Mouse (Mus musculus) fat pad, adult 2 months (tissue): ENCODE data around the gene Rai14.

Experiments
- DNase-seq: peaks from one replicate; pipeline ENCODE4 v3.0.0-alpha.2; 2011; ENCODE audit warnings: low read depth, low spot score; ENCODE audit errors: extremely low read depth

The Rai14 gene

GRCm38 (mm10) chr15:10690973-10691372 lies 23.5 kb downstream of the Rai14 start:
- DNase-seq = no peak

DNA sequence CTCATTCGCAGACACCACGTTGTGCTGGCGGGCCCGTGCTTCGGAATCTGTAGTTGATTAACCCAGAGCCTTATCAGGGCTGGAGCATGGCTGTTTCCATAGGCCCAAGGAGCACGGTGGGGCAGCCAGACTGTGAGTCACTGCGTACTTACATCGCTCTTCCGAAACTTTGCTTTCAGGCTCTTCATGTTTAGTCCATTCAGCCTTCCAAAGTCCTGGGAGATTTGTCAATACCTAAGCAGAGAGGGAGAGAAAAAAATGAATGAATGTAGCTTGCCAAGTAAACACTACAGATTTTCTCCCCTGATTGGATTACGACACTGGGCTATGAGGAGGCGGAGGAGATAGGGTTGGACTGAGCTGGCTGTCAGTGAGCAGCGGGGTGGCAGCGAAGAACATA lies 24.2 kb downstream of the Rai14 start:
- DNase-seq = peak; percentile 89

DNA sequence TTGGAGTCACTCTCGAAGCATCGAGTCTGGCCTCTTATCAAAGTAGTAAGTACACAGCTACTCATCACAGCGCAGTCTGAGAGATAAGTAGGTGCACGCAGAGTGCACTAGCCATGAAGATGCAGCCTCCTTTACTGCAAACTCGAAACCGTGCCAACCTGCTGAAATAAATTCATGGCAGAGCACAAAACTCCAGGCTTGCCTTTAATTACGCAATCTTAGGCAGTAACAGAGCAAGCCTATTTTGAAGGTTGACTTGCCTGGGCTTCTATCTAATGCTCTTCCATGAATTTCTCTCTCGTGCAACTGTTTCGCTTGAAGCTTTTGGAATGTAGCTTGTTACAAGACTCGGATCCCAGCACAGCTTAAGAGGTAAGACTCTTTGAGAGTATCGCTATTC lies 25.1 kb downstream of the Rai14 start:
- peak; percentile 47 for DNase-seq

GRCm38 (mm10) chr15:10688686-10689085 lies 25.7 kb downstream of the Rai14 start:
- DNase-seq = no peak

DNA sequence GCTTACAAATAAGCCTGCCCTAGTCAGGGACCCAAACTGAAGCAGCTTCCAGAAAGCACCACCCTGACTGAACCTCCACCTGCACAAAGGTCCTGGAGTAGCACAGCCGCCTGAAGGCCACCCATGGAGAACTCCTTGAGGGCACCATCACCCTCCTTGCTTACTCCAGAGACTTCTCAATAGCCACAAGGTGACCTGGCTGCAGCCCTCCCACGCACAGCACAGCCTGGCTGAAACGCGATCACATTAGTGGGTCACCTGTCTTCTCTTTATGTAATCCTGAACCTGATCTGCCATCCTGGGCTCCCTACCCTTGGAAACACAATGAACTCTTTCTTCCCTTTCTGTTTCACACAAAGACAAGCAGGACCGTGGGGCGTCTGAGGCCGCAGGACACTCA lies 27.1 kb downstream of the Rai14 start:
- no peak for DNase-seq

DNA sequence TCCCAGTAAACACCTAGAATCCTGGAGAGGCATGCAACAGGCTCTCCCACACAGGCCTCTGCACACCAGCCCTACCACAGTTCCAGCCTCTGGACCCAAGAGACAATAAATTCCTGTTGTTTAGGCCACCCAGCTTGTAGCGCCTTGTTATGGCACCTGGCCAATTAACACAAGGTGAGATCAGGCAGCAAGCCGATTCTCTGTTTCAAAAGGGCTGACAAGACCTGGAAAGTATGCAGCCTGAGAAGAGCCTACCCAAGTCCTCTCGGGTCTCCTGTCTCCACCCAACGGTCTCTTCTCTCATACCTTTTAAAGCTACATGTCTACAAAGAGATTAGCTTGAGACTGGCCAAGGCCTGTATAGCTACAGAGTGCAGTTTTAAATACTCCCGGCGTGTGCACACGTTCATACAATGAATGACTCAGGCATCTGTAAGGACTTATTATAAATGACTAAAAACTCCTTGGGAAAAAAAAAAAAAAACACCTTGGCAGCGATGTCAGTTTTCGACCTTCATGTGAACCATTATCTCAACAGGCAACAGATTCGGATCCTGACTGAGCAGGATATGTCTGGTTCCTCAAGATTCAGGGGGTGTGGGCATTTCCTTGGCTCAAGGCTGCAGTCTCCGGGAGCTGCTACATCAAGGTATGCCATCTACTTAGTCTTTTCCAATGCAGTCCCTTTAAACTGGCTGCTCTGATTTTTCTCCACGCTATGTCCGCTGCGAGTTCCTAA lies 28.6 kb downstream of the Rai14 start:
- no peak for DNase-seq

GRCm38 (mm10) chr15:10683687-10684203 lies 30.7 kb downstream of the Rai14 start:
- DNase-seq = no peak

DNA sequence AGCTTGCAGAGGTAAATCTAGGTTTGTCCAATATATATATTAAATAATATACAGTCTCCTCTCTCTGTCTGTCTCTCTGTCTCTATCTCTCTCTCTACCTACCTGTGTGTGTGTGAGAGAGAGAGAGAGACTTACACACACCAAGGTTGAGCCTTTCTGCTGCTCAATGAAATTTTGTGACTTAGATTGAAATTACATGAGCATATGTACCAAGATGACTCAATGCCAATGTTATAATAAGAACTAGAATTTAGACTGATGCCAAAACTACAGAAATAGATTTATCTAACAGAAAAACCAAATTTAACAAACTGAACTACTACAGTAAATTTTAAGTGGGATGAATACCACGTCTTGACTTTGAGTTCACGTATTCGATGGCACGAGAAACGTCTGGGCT lies 33.9 kb downstream of the Rai14 start:
- DNase-seq = no peak

DNA sequence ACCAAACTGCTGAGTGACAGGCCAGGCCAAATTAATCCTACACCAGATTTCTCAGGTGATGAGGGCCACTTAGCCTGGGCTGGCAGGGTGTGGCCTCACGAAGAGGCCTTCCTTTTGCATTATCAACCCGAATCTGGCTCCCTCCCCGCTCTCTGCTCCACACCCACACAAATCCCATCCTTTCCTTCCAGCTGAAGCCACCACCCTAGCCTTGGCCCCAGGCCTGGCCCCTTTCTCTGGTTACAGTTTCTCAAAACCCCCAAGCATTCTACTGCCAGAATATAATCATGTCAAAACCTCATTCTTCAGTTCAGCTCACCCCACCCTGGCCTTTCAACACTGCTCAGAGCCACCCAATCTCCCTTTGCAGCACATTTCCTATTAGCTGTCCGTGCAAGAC lies 34.9 kb downstream of the Rai14 start:
- no peak for DNase-seq

DNA sequence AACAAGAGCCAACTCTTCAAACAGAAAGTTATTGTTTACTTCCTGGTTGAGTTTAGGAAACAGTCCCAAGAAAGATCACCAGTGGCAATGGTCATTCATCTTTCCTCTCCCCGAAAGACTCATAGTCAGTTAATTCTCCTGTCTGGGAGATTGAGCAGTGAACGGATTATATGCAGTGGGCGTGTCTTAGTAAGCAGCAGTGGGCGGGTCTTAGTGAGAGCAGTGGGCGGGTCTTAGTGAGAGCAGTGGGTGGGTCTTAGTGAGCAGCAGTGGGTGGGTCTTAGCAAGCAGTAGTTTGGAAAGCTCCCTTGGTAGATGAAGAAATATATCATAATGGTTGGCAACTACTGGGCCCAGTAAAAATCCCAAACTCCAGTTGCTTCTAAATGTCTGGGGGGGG lies 38.6 kb downstream of the Rai14 start:
- no peak for DNase-seq

DNA sequence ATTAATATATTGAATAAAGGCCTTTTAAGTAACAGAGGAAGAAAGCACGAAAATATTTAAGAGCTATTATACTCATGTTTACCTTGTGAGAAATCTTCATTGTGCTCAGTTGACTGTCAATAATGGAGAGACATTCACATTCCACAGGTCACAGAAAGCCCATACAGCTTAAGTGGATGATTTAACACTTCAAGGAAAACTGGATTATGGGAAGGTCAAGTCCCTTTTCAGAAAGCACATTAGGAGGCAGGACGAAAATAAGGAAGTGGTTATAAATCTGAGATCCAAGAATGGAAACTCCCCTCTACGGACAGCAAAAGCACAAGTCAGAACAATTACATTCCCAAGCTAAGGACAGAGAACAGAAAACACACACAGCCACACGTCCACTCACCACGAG lies 41.5 kb downstream of the Rai14 start:
- no peak for DNase-seq

- DNase-seq = peak; percentile 54
Observed at GRCm38 (mm10) chr15:10671868-10672267, 42.6 kb downstream of the Rai14 start.

DNA sequence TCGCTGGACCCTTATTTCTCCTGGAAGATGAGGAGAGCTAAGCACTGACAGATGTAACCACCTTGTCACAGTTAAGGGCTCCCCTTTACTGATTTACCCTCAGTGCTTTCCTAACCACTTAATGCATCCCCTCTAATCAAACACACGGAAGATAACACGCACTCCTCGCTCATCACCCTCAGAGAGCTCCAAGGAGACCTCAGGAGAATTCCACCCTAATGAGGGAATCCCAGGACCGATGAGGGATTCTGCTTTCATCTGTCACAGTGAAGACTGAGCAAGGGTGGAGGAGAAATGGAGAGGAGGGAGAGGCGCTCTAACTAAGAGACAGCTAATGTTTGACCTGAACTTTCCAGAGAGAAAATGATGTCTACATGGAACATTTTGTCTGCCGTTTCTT lies 44.3 kb downstream of the Rai14 start:
- DNase-seq = no peak

- DNase-seq = no peak
Observed at GRCm38 (mm10) chr15:10668120-10668900, 46.1 kb downstream of the Rai14 start.

DNA sequence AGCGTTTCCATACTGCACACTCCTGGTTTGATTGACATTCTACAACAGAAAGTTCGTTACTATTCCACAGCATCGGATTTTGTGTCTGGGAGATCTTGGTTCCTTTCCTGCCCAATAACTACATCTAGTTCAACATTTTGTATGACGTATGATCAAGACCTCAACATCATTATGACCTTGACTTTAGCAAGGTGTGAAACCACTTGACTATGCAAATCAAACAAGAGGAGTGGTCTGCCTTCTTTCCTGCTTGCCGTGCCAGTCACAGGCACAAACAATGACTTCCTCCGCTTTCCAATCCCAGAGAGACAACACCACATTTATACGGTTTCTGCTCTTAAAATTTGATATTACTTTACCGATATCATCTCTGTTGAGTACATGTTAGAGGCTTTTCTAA lies 48.6 kb downstream of the Rai14 start:
- no peak for DNase-seq

DNA sequence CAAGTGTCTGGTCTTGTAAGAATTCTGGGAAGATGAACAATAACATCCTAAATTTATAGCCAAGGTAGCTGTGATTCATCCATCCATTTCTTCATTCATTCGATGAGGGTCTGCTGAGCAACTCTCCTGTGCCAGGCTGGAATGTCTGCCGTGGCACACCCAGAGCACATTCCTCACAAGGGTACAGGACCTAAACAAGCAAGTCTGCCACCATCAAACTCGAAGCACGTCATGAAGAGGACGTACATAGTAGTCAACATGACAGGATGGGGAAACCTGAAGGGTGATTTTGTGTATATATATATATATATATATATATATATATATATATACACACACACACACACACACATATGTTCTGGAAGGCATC lies 49.9 kb downstream of the Rai14 start:
- DNase-seq = no peak

DNA sequence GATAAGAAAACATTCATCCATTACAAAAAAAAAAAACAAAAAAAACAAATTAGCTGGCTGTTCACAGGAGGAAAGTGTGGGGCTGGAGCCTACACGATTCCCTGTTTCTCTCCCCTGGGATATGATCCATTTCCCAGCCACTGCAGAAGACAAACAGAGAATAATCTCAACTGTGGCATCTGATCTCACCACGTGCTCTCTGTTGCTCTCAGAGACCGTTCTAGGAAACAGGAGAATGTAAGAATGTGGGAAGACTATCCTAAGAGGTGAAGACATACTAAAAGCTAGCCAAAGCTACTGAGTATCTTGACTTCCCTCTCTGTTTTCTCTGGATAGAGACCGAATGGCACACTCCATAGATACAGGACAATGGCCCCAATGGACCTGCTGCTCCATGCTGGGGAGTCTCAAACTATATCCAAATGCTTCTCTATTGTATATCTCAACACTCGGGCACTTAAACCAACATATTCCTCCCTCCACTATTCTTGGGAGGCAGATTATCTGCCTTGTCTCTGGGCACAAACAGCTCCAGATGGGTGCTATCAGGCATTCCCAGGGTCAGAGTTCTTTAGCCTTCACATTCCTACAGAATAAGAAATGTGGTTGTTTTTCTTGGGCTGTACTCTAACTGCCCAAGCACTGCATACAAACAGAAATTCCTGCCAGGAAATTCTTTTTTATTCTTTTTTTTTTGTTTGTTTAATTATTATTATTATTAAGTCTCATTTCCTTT lies 50.5 kb downstream of the Rai14 start:
- DNase-seq = no peak

DNA sequence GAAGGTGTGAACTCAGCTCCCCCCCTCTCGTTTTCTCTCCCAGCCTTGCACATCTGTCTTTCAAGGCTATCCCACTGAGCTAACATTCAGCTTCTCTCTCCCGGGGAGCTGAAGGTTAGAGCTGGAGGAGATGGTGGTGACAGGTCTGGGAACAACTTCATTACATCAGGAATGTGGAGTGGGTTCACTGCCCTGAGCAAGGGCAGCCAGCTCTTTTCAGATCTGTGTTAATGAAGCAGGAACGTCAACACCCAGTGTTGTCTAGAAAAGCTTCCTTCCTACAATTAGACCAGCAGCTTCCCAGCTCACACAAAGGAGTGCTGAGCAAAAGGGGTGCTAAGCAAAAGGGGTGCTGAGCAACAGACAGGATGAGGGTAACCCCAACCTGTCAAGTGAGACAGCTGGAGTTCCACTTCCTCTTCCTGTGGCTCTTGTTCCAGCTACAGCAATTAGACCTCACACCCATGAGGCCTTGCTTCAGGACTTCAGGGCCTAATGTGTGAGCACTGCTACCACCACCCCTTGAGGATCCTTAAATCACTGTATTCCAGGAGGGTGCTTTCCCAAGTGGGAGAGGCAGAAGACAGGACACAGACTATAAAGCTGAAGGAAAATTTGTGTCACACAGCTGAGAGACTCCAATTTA lies 52.3 kb downstream of the Rai14 start:
- DNase-seq = no peak

- DNase-seq = no peak
Observed at GRCm38 (mm10) chr15:10658803-10659202, 55.6 kb downstream of the Rai14 start.

GRCm38 (mm10) chr15:10656146-10656545 lies 58.3 kb downstream of the Rai14 start:
- DNase-seq = no peak
